Mouse (Mus musculus): ENCODE measurements around the gene Tmem108. TPM values are rescaled to one million over a fixed set of nuclear protein-coding genes. Genes with fewer than 3 reads are reported as not detected.

Gene Tmem108
- polyA plus RNA-seq, 1 experiment from 2014 or later: 11.5 TPM

GRCm38 (mm10) chr9:103444656-103445055, 317.0 kb downstream of the Tmem108 start:
- Histone ChIP-seq H3K4me1 (peaks cover 10% of the 10 kb centered on the region), H3K4me3 (no peak overlapping the region), H3K9me3 (replicated peaks) (no peaks in the 10 kb centered on the region), H3K27me3 (ENCODE audit: low read depth, poor library complexity, severe bottlenecking) (no peaks in the 10 kb centered on the region), H3K27ac (no peak overlapping the region), H3K36me3 (no peaks in the 10 kb centered on the region)
- DNase-seq (ENCODE audit: low spot score): no peak
- 90% methylated on average over 5 of the region's 5 CpGs for WGBS

- H3K36me3 ChIP-seq: no peaks in the 10 kb centered on the region
- no peaks in the 10 kb centered on the region for H3K27me3 ChIP-seq (ENCODE audit: low read depth, poor library complexity, severe bottlenecking)
- H3K4me3 ChIP-seq: no peak overlapping the region
- 70% methylated on average over 7 of the region's 7 CpGs for WGBS
- H3K4me1 ChIP-seq: peaks cover 10% of the 10 kb centered on the region
- no peak overlapping the region for H3K27ac ChIP-seq
- no peak for DNase-seq (ENCODE audit: low spot score)
- no peaks in the 10 kb centered on the region for H3K9me3 ChIP-seq (replicated peaks)
These were observed 317.8 kb downstream of the Tmem108 start for GRCm38 (mm10) chr9:103443824-103444185.

GRCm38 (mm10) chr9:103443121-103443823, 318.4 kb downstream of the Tmem108 start:
- no peak overlapping the region for H3K27ac ChIP-seq
- no peaks in the 10 kb centered on the region for H3K9me3 ChIP-seq (replicated peaks)
- peaks cover 10% of the 10 kb centered on the region for H3K4me1 ChIP-seq
- no peaks in the 10 kb centered on the region for H3K36me3 ChIP-seq
- H3K4me3 ChIP-seq: no peak overlapping the region
- no peak for DNase-seq (ENCODE audit: low spot score)
- WGBS: 31% methylated on average over 13 of the region's 13 CpGs
- no peaks in the 10 kb centered on the region for H3K27me3 ChIP-seq (ENCODE audit: low read depth, poor library complexity, severe bottlenecking)

- Histone ChIP-seq H3K4me1 (peaks cover 10% of the 10 kb centered on the region), H3K27ac (no peak overlapping the region), H3K4me3 (no peak overlapping the region), H3K36me3 (no peaks in the 10 kb centered on the region), H3K9me3 (replicated peaks) (no peaks in the 10 kb centered on the region), H3K27me3 (ENCODE audit: low read depth, poor library complexity, severe bottlenecking) (no peaks in the 10 kb centered on the region)
- 83% methylated on average over 3 of the region's 3 CpGs for WGBS
- no peak for DNase-seq (ENCODE audit: low spot score)
These were observed 321.0 kb downstream of the Tmem108 start for GRCm38 (mm10) chr9:103440597-103440996.

GRCm38 (mm10) chr9:103437104-103437503, 324.5 kb downstream of the Tmem108 start:
- peaks cover 10% of the 10 kb centered on the region for H3K4me1 ChIP-seq
- no peak overlapping the region for H3K4me3 ChIP-seq
- no peak for DNase-seq (ENCODE audit: low spot score)
- no peaks in the 10 kb centered on the region for H3K9me3 ChIP-seq (replicated peaks)
- no peaks in the 10 kb centered on the region for H3K36me3 ChIP-seq
- 77% methylated on average over 5 of the region's 5 CpGs for WGBS
- H3K27me3 ChIP-seq (ENCODE audit: low read depth, poor library complexity, severe bottlenecking): no peaks in the 10 kb centered on the region
- no peak overlapping the region for H3K27ac ChIP-seq

GRCm38 (mm10) chr9:103434116-103434515, 327.5 kb downstream of the Tmem108 start:
- H3K27me3 ChIP-seq (ENCODE audit: low read depth, poor library complexity, severe bottlenecking): no peaks in the 10 kb centered on the region
- no peaks in the 10 kb centered on the region for H3K9me3 ChIP-seq (replicated peaks)
- H3K27ac ChIP-seq: no peak overlapping the region
- H3K4me3 ChIP-seq: no peak overlapping the region
- no peak for DNase-seq (ENCODE audit: low spot score)
- peaks cover 13% of the 10 kb centered on the region for H3K4me1 ChIP-seq
- 54% methylated on average over 4 of the region's 4 CpGs for WGBS
- no peaks in the 10 kb centered on the region for H3K36me3 ChIP-seq

Other genes starting within 250 kb of the Tmem108 start
- 3.8 and 3.9 TPM in 2 replicates for gene Nphp3, start 240.7 kb upstream of the Tmem108 start, polyA plus RNA-seq (2016; fragmentation: Nextera tagmentation; extraction: Ambion mirVana)